Mouse (Mus musculus) neural tube, embryonic 11.5 days (tissue): ENCODE measurements at regions not wholly inside any gene's neighbourhood (a gene's known extent, or its start where the extent isn't known, plus 50 kb on each side); places are given as distances from the start of the nearest gene placed in this dataset.

Experiments
- ATAC-seq: fragments of 200-750 bp; cut with Nextera tagmentation; 2 replicates; pipeline ENCODE4 v1.8.0; 2017; ENCODE audit warnings: moderate number of reproducible peaks, mild to moderate bottlenecking, moderate TSS enrichment, moderate library complexity; ENCODE audit not compliant: insufficient read depth, low FRiP score, low TSS enrichment
- DNase-seq: peaks from one replicate; pipeline ENCODE4 v3.0.0-alpha.2; 2015; ENCODE audit warnings: low spot score
- H3K27ac ChIP-seq: fragments of 300-500 bp; sonication (generic); 2 replicates; pipeline ENCODE4 v1.5.1; 2014; ENCODE audit warnings: low read depth, mild to moderate bottlenecking, low read length
- H3K27me3 ChIP-seq: fragments of 300-500 bp; sonication (generic); 2 replicates; pipeline ENCODE4 v1.6.1; 2014; ENCODE audit warnings: mild to moderate bottlenecking, low read length, mixed read lengths; ENCODE audit not compliant: control insufficient read depth, insufficient read depth
- H3K36me3 ChIP-seq: fragments of 300-500 bp; sonication (generic); 2 replicates; pipeline ENCODE4 v1.6.1; 2014; ENCODE audit warnings: mild to moderate bottlenecking, low read length, moderate library complexity, mixed read lengths; ENCODE audit not compliant: control insufficient read depth, insufficient read depth
- H3K4me1 ChIP-seq: fragments of 300-500 bp; sonication (generic); 2 replicates; pipeline ENCODE4 v1.6.1; 2014; ENCODE audit warnings: low read length, mixed read lengths; ENCODE audit not compliant: control insufficient read depth, insufficient read depth
- H3K4me2 ChIP-seq: fragments of 300-500 bp; sonication (generic); 2 replicates; pipeline ENCODE4 v1.6.1; 2014; ENCODE audit warnings: low read depth, mild to moderate bottlenecking, moderate library complexity
- H3K4me3 ChIP-seq: fragments of 300-500 bp; sonication (generic); 2 replicates; pipeline ENCODE4 v1.5.1; 2014; ENCODE audit warnings: low read depth, low read length
- H3K9ac ChIP-seq: fragments of 300-500 bp; sonication (generic); 2 replicates; pipeline ENCODE4 v1.6.1; 2014; ENCODE audit warnings: mild to moderate bottlenecking, low read length
- H3K9me3 ChIP-seq: fragments of 300-500 bp; sonication (generic); 2 replicates; pipeline ENCODE4 v1.6.1; 2016; ENCODE audit warnings: low read length; ENCODE audit not compliant: control insufficient read depth
- WGBS: fragments of 180-500 bp; shearing (Covaris S2); extraction: QIAGEN DNeasy Blood & Tissue Kit; methylation state at CpG from one replicate; pipeline ENCODE4 v1.1.7; 2014; 5-methylcytosine and 5-hydroxymethylcytosine counted together

DNA sequence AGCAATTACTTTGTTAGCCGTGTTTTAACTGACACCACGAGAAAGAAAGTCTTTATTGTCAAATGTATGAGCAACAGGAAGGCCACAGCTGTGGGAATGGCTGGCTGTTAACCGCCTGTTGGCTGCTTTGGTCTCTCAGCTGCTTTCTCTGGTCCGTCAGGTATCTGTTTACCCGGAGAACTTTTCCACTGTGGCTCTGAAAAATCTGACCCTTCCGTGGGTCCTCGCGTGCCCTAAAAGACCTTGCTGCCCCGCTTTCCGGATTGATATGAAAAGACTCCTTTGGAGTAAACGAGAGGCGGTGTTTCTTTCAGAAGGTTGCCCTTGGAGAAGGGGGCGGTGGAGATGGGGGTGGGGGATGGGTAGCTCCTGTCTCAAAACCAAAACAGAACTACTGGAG is 75.9 kb downstream of the Sox14 start:
- Histone ChIP-seq H3K27ac (0 out of 2 replicates have a peak overlapping the region, but pooled peaks have one; percentile 4), H3K9ac (peak overlapping the region; percentile 41; the same call in 1 of the 2 replicates), H3K36me3 (no peaks in the 10 kb centered on the region), H3K4me2 (peak overlapping the region; percentile 55), H3K4me1 (peaks cover 12% of the 10 kb centered on the region), H3K9me3 (no peaks in the 10 kb centered on the region), H3K4me3 (peak overlapping the region; percentile 19), H3K27me3 (no peaks in the 10 kb centered on the region)
- 3% methylated on average over 13 of the region's 13 CpGs for WGBS
- ATAC-seq (no peak), DNase-seq (peak; percentile 57)

DNA sequence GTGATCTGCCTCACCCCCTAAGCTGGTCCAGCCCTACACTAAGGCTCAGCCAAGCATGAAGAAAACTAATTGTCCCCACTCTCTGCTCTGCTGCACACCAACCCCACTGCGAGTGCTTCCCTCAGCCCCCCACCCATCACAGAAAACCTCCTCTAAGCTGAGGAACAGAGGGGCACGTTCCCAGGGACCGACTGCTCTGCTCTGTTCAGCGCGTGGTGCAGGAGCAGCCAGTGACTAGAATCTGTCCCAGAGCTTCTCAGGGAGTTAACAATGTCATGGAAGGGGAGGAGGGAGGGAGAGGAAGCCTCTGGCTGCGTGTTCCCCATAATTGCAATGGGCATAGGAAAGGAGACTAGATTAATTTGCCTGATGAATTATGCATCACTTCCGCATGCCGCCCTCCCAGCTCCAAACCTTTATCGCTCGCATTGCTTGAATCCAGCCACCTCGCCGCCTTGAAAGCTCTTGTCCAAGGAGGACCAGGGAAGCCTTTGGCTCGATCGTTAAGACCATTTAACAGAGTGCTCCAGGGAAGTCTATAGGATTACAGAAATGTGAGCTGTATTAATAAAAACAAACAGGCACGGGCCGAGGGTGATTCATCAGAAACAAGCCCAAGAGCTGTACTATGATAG is 76.5 kb downstream of the Sox14 start:
- H3K27ac ChIP-seq = peak overlapping the region; percentile 60
- ATAC-seq (peak; percentile 85), DNase-seq (peak; percentile 74)
- 4% methylated on average over 16 of the region's 16 CpGs for WGBS
- peak overlapping the region; percentile 55 for H3K4me2 ChIP-seq
- H3K36me3 ChIP-seq = no peaks in the 10 kb centered on the region
- H3K4me3 ChIP-seq = peak overlapping the region; percentile 19
- H3K9ac ChIP-seq = peak overlapping the region; percentile 41
- H3K4me1 ChIP-seq = peaks cover 12% of the 10 kb centered on the region
- no peaks in the 10 kb centered on the region for H3K27me3 ChIP-seq
- H3K9me3 ChIP-seq = no peaks in the 10 kb centered on the region

DNA sequence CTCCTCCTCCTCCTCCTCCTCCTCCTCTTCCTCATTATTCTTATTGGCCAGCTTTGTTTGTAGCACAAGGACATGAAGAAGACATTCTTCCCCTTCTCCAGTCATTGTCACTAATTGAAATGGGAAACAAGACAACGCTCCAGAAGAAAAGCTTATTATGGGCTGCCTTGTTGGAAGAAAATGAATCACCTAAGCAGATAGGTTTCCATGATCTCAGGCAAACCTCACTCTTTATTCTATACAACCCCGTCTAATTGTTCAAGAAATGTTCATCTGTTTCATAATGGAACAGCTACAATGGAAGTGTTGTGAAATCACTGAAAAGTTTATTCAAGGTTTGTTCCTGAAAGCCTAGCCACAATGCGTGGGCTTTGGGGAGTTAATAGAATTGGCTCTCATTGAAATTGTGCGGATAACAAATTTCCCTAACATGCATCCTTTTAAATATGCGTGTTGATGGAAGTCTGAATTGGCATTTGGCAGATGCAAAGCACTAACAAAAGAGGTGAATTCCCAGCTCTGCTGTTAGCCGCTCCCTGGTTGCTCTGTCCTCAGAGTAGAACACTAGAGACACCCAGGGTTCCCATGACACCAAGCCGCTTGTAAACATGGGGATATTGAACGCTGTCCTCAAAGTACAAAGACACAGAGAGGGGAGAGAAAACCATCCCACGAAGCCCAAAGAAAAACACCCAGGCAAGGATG is 78.8 kb downstream of the Sox14 start:
- ATAC-seq = no peak
- Histone ChIP-seq H3K4me3 (no peak overlapping the region), H3K4me2 (no peak overlapping the region), H3K9ac (no peak overlapping the region), H3K9me3 (no peaks in the 10 kb centered on the region), H3K27ac (no peak overlapping the region), H3K27me3 (no peaks in the 10 kb centered on the region), H3K36me3 (no peaks in the 10 kb centered on the region), H3K4me1 (peaks cover 12% of the 10 kb centered on the region)
- DNase-seq = peak; percentile 42
- 31% methylated on average over 9 of the region's 9 CpGs for WGBS

DNA sequence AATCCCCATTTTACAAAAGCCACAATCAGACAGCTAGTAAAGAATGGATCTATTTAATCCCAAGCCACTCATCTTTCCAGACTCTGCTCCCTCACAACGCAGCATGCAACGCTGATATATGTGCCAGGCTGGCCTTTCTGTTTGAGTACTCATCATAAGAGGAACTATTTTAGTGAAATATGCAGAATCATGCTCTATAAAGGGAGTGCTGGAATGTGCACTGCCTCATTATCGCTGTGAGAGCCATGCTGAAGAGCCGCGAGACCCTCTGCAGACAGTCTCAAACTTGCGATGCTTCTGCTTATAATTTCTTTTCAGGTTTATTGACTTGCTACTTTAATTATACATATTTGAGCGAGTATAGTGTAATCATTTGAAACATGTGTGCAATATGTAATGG is 75.6 kb upstream of the Cldn18 start:
- H3K4me1 ChIP-seq = peaks cover 10% of the 10 kb centered on the region
- H3K4me2 ChIP-seq = no peak overlapping the region
- H3K9ac ChIP-seq = no peak overlapping the region
- H3K36me3 ChIP-seq = no peaks in the 10 kb centered on the region
- no peak overlapping the region for H3K27ac ChIP-seq
- H3K27me3 ChIP-seq = no peaks in the 10 kb centered on the region
- DNase-seq = no peak
- no peak overlapping the region for H3K4me3 ChIP-seq
- 87% methylated on average over 7 of the region's 7 CpGs for WGBS
- no peak for ATAC-seq
- no peaks in the 10 kb centered on the region for H3K9me3 ChIP-seq

DNA sequence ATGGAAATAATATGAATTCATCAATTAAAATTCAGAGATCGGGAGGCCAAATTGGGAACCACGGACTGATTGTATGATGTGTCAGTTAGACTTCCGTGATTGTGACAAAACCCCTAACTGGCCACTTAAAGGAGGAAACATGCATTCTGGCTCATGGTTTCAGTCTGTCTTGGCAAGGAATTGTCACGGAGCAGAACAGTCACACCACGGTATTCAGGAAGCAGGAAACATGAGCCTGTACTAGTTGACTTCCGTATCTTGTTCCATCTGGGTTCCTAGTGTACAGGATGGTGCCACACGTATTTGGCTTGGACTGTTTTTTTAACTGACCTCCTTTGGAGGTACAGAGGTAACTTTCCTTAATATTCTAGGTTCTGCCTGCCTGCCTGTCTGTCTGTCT is 69.8 kb upstream of the Cldn18 start:
- no peaks in the 10 kb centered on the region for H3K27me3 ChIP-seq
- no peak for DNase-seq
- no peaks in the 10 kb centered on the region for H3K36me3 ChIP-seq
- H3K27ac ChIP-seq = no peak overlapping the region
- H3K4me2 ChIP-seq = no peak overlapping the region
- no peak overlapping the region for H3K9ac ChIP-seq
- H3K4me1 ChIP-seq = no peaks in the 10 kb centered on the region
- H3K4me3 ChIP-seq = no peak overlapping the region
- WGBS = 83% methylated on average over 7 of the region's 7 CpGs
- ATAC-seq = no peak
- H3K9me3 ChIP-seq = no peaks in the 10 kb centered on the region

DNA sequence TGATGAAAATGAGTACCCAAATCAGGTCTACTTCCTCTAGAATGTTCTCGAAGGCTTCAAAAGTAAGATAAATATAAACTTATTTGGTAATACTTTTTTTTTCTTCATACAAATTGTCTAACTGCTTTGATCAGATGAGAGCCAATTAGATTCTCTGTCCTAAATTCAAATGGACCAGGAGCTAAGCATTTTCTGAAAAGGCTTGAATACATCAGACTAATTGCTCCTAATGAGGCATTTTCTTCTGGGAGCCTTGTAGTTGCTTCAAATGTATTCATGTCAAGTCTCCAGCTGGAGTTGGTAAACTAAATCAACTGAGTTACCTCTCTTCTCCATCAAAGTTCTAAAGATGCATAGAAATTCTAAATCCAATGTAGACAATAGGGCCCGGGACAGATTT is 66.1 kb upstream of the Cldn18 start:
- ATAC-seq (no peak), DNase-seq (no peak)
- H3K36me3 ChIP-seq = no peaks in the 10 kb centered on the region
- H3K27ac ChIP-seq = no peak overlapping the region
- no peaks in the 10 kb centered on the region for H3K4me1 ChIP-seq
- H3K9me3 ChIP-seq = no peaks in the 10 kb centered on the region
- H3K27me3 ChIP-seq = no peaks in the 10 kb centered on the region
- no peak overlapping the region for H3K9ac ChIP-seq
- no peak overlapping the region for H3K4me2 ChIP-seq
- WGBS = 71% methylated on average over 2 of the region's 2 CpGs
- no peak overlapping the region for H3K4me3 ChIP-seq

DNA sequence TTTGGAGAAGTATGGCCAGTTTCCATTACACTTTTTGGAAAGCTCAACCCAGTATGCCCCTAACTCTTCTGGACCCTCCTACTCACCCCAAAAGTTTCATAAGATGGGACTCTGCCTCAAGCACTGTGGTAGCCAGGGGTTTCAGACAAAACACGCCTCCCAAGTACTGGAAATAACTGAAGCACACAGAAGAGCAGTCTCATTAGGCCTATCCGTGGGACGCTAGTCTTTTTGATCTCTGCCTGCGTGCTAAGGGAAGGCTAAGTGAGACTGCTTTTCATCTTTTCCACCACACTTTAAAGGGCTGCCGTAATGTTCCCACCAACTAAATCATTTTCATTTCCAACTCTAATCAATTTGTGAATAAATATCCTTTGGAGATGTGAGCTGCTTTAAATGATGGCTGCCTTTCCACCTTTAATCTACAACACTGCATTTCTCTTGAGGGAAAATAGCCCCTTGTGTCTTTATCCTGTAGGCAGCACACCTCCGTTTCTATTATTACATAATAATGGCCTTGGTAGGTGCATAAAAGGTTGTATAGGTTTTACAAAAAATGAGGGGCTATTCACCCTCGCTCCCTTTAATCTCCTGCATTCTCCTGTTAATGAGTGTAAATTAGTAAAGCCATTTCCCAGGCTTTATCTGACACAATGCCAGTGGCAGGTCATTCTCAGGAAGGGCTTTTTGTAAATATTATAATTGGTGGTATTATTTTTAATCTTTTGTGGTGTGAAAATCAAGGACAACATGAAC is 65.5 kb upstream of the Cldn18 start:
- Histone ChIP-seq H3K4me3 (no peak overlapping the region), H3K4me1 (no peaks in the 10 kb centered on the region), H3K27me3 (no peaks in the 10 kb centered on the region), H3K4me2 (no peak overlapping the region), H3K9ac (no peak overlapping the region), H3K27ac (no peak overlapping the region), H3K36me3 (no peaks in the 10 kb centered on the region), H3K9me3 (no peaks in the 10 kb centered on the region)
- DNase-seq (no peak), ATAC-seq (no peak)
- WGBS = 37% methylated on average over 7 of the region's 7 CpGs

DNA sequence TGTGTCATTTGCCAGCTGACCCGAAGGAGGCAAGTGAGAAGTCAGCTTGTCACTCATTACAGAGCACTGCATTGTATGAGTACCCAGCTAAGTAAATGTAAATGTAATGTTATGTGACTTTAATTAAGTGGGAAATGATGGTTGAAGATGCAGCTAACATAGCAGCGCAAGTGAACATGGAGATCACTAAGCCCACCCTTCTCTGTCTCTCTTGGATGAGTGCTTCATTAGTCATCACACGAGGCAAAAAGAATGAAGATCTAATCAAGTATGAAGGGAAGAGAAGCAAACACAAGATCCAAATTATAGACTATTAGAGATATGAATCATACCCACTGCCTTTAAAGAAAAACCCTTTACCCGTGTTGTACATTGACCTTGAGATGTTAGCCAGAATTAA is 61.8 kb upstream of the Cldn18 start:
- 87% methylated on average over 4 of the region's 4 CpGs for WGBS
- no peak overlapping the region for H3K4me2 ChIP-seq
- no peak overlapping the region for H3K4me3 ChIP-seq

More for the DNA sequence above, 61.8 kb upstream of the Cldn18 start:
- ATAC-seq = no peak
- Histone ChIP-seq H3K9me3 (no peaks in the 10 kb centered on the region), H3K9ac (no peak overlapping the region), H3K36me3 (no peaks in the 10 kb centered on the region), H3K27me3 (no peaks in the 10 kb centered on the region), H3K4me1 (no peaks in the 10 kb centered on the region), H3K27ac (no peak overlapping the region)
- DNase-seq = no peak
